Mouse (Mus musculus): ENCODE data around the gene Hmgn2.

DNA sequence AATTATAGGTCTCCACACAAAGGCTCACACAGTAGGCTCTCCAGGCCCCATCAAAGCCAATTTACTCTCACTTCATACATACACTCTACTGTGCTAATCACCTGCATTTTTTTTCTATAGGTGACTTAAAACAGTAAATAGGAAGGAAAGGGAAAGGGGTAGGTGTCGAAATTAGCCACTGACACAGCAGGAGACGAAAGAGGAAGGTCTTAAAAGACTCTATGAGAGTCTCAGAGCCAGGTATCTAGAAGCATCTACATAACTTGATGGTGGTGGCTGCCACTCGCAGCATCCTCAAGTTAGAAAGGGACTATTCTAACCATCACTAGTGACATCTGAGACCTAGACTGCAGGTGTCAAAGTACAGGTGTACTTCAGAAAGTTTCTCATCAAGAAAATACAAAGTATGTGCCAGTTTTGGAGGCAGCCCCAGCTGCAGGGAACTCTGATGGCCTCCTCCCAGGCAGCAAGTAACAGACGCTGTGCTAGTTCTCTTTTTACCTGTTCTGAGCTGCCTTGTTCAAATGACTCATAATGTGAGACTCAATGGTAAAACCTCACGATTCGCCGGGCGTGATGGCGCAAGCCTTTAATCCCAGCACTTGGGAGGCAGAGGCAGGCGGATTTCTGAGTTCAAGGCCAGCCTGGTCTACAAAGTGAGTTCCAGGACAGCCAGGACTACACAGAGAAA, 9.7 kb upstream of the Hmgn2 start:
- TF ChIP-seq POLR2A (IDR thresholded peaks at IDR 0.05; ENCODE audit: borderline replicate concordance, low read depth, low read length) (no peak), CTCF (IDR thresholded peaks at IDR 0.05; ENCODE audit: low read depth, low read length) (no peak)
